Comparison of ENCODE assay signal across 22 mouse cellular contexts in the genomic region with DNA sequence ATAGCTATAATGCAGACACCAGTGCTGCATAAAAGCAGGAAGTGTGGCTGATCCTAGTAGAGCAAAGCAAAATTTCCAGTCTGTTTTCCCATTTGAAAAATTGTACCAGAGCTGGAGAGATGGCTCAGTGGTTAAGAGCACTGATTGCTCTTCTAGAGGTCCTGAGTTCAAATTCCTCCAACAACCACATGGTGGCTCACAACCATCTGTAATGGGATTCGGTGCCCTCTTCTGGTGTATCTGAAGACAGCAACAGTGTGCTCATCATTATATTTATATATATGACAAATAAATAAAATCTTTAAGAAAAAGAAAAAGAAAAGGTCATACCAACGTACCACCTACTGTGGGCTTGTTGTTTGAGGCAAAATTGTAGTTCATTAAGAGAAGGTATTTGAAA.
DNase-seq lines count a peak whose midpoint lies in the region; ATAC-seq and TF ChIP-seq lines count a peak whose summit lies in the region.
"Had no signal": no experiment of that assay in that cellular context is flagged by ENCODE, and none has a peak within 500 bp of the region (broad histone marks: within the 10 kb centered on the region; RNA-seq: fewer than 3 reads in every experiment).

No protein-coding gene starts in this region.

- H3K4me2 ChIP-seq in forebrain, postnatal 0 days (ENCODE audit: low read depth) = no peak overlapping the region
- H3K4me2 ChIP-seq in forebrain, embryonic 14.5 days (ENCODE audit: low read length) = no peak overlapping the region
- H3K4me2 ChIP-seq: hindbrain, embryonic 15.5 days; midbrain, embryonic 12.5 days; neural tube, embryonic 13.5 days had no signal

- TF ChIP-seq CTCF in forebrain, postnatal 0 days (IDR thresholded peaks at IDR 0.05; ENCODE audit: low read depth) = peak; percentile 57
- peak; percentile 72 for TF ChIP-seq CTCF in layer of hippocampus, adult 2 months (conservative IDR thresholded peaks at IDR 0.05)
- TF ChIP-seq CTCF in testis, adult 2 months (IDR thresholded peaks at IDR 0.05; ENCODE audit: control insufficient read depth, insufficient read depth, insufficient replicate concordance, low read depth, low read length) = no peak

- no peaks in the 10 kb centered on the region for H3K27me3 ChIP-seq in forebrain, postnatal 0 days (ENCODE audit: insufficient read depth, low read length)
- H3K27me3 ChIP-seq in forebrain, embryonic 14.5 days (replicated peaks; ENCODE audit: control insufficient read depth, insufficient read depth, low read length) = no peaks in the 10 kb centered on the region
- H3K27me3 ChIP-seq in testis, adult 2 months (ENCODE audit: control insufficient read depth, insufficient read depth, low read length) = no peaks in the 10 kb centered on the region
- H3K27me3 ChIP-seq: hindbrain, embryonic 15.5 days; neural tube, embryonic 13.5 days had no signal

- ATAC-seq in forebrain, postnatal 0 days = no peak
- no peak for ATAC-seq in forebrain, embryonic 14.5 days
- ATAC-seq: activated CD4-positive, CD25-positive, alpha-beta regulatory T cell, adult 4 months; forebrain, embryonic 16.5 days had no signal

- H3K9me3 ChIP-seq in forebrain, postnatal 0 days (ENCODE audit: low read length) = no peaks in the 10 kb centered on the region
- no peaks in the 10 kb centered on the region for H3K9me3 ChIP-seq in forebrain, embryonic 14.5 days (replicated peaks; ENCODE audit: control insufficient read depth, low read length)
- H3K9me3 ChIP-seq: hindbrain, embryonic 15.5 days; limb, embryonic 10.5 days; midbrain, embryonic 12.5 days; neural tube, embryonic 13.5 days had no signal

- no peak overlapping the region for H3K9ac ChIP-seq in forebrain, postnatal 0 days
- no peak overlapping the region for H3K9ac ChIP-seq in forebrain, embryonic 14.5 days (ENCODE audit: low read length)
- H3K9ac ChIP-seq: hindbrain, embryonic 15.5 days; midbrain, embryonic 12.5 days; neural tube, embryonic 13.5 days had no signal

- DNase-seq in forebrain, postnatal 0 days = no peak
- DNase-seq in forebrain, embryonic 14.5 days (ENCODE audit: low spot score) = no peak
- no peak for DNase-seq in layer of hippocampus, adult 2 months (ENCODE audit: low spot score in 2 of 2)
- DNase-seq in layer of hippocampus, adult 18-20 months (ENCODE audit: low spot score in 2 of 2) = no peak
- no peak for DNase-seq in testis, postnatal 14 days (ENCODE audit: low spot score)
- no peak for DNase-seq in thymus, postnatal 10 days (ENCODE audit: low spot score in 2 of 2)
- no peak for DNase-seq in cerebellum, postnatal 10 days
- DNase-seq: adrenal gland, adult 8-10 months; cerebellum, adult 2 months; gastrocnemius, postnatal 25 days; heart, postnatal 4 days; kidney, postnatal 4 days; thymus, adult 2 months had no signal

- WGBS in forebrain, postnatal 0 days = 90% methylated on average over 2 of the region's 2 CpGs
- 85% methylated on average over 2 of the region's 2 CpGs for WGBS in forebrain, embryonic 14.5 days

- no peak for TF ChIP-seq POLR2A in testis, adult 2 months (IDR thresholded peaks at IDR 0.05; ENCODE audit: control insufficient read depth, low read depth, low read length)

- no peak overlapping the region for H3K27ac ChIP-seq in forebrain, postnatal 0 days (ENCODE audit: low read depth, low read length)
- H3K27ac ChIP-seq in forebrain, embryonic 14.5 days (ENCODE audit: low read depth, low read length) = no peak overlapping the region
- H3K27ac ChIP-seq in layer of hippocampus, adult 2 months = no peak overlapping the region
- H3K27ac ChIP-seq in testis, adult 2 months (ENCODE audit: control insufficient read depth, insufficient read depth, low read depth, low read length) = no peak overlapping the region
- H3K27ac ChIP-seq: hindbrain, embryonic 15.5 days; limb, embryonic 10.5 days; midbrain, embryonic 12.5 days; neural tube, embryonic 13.5 days had no signal

- 0 out of 2 replicates have a peak, but pooled peaks cover 5% of the 10 kb centered on the region for H3K4me1 ChIP-seq in forebrain, postnatal 0 days (ENCODE audit: insufficient read depth)
- H3K4me1 ChIP-seq in forebrain, embryonic 14.5 days (ENCODE audit: control insufficient read depth, insufficient read depth, low read length) = no peaks in the 10 kb centered on the region
- H3K4me1 ChIP-seq in testis, adult 2 months (ENCODE audit: control insufficient read depth, insufficient read depth, low read length) = peaks cover 6% of the 10 kb centered on the region
- H3K4me1 ChIP-seq: hindbrain, embryonic 15.5 days; midbrain, embryonic 12.5 days had no signal

- H3K36me3 ChIP-seq in forebrain, postnatal 0 days (ENCODE audit: insufficient read depth) = no peaks in the 10 kb centered on the region
- H3K36me3 ChIP-seq in forebrain, embryonic 14.5 days (ENCODE audit: control insufficient read depth, insufficient read depth, low read length) = no peaks in the 10 kb centered on the region
- no peaks in the 10 kb centered on the region for H3K36me3 ChIP-seq in testis, adult 2 months (ENCODE audit: control insufficient read depth, insufficient read depth, low read length)
- H3K36me3 ChIP-seq: G1E; hindbrain, embryonic 15.5 days; limb, embryonic 10.5 days; midbrain, embryonic 12.5 days; neural tube, embryonic 13.5 days had no signal

- H3K4me3 ChIP-seq in forebrain, postnatal 0 days (ENCODE audit: low read depth, low read length) = no peak overlapping the region
- H3K4me3 ChIP-seq in forebrain, embryonic 14.5 days (ENCODE audit: low read depth, low read length) = no peak overlapping the region
- no peak overlapping the region for H3K4me3 ChIP-seq in layer of hippocampus, adult 2 months
- H3K4me3 ChIP-seq in testis, adult 2 months (ENCODE audit: control insufficient read depth, low read depth, low read length) = peak overlapping the region; percentile 77; the same call in 1 of the 2 replicates
- H3K4me3 ChIP-seq: hindbrain, embryonic 15.5 days; limb, embryonic 10.5 days; midbrain, embryonic 12.5 days; myocyte; neural tube, embryonic 13.5 days had no signal
